Mouse (Mus musculus): ENCODE results near the gene Zfp335. TPM values are rescaled to one million over a fixed set of nuclear protein-coding genes. Genes with fewer than 3 reads are reported as not detected.
A peak's percentile ranks its signal among the peaks of the same experiment; 100 is the strongest.

Zfp335 gene
- polyA plus RNA-seq, 1 experiment from 2014 or later: 18.3 TPM

- Histone ChIP-seq H3K27ac (no peak overlapping the region), H3K4me2 (no peak overlapping the region), H3K4me3 (replicated peaks) (no peak overlapping the region), H3K9ac (no peak overlapping the region), H3K27me3 (no peaks in the 10 kb centered on the region), H3K9me3 (no peaks in the 10 kb centered on the region), H3K4me1 (peaks cover 9% of the 10 kb centered on the region), H3K36me3 (replicated peaks) (peaks cover 8% of the 10 kb centered on the region)
- 56% methylated on average over 5 of the region's 5 CpGs for WGBS
- ATAC-seq (ENCODE audit: low FRiP score): 0 out of 2 replicates have a peak, but pooled peaks have one; percentile 6
These were observed 6.8 kb upstream of the Zfp335 start for GRCm38 (mm10) chr2:164918325-164918724.

DNA sequence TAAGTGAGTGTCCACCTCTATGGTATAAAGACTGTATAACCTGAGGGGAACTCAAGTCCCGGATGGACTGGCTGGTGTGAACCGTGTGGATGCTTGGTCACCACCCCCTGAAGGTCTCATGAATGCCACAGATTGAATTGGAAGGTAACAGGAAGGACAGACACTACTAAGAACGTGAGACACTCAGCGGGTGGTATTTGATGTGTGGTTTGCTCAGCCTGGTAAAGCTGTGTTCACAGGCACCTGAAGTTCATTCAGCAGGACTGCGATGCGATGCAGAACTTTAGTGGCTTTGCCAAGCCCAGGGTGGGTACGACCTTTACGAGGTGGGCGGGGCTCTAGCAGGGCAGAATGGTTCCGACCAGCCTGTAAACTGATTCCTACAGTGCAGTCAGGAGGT, 5.8 kb upstream of the Zfp335 start:
- Histone ChIP-seq H3K4me3 (replicated peaks) (no peak overlapping the region), H3K36me3 (replicated peaks) (peaks cover 8% of the 10 kb centered on the region), H3K9ac (no peak overlapping the region), H3K27me3 (no peaks in the 10 kb centered on the region), H3K27ac (no peak overlapping the region), H3K9me3 (no peaks in the 10 kb centered on the region), H3K4me2 (no peak overlapping the region), H3K4me1 (peaks cover 7% of the 10 kb centered on the region)
- 72% methylated on average over 10 of the region's 10 CpGs for WGBS
- no peak for ATAC-seq (ENCODE audit: low FRiP score)

DNA sequence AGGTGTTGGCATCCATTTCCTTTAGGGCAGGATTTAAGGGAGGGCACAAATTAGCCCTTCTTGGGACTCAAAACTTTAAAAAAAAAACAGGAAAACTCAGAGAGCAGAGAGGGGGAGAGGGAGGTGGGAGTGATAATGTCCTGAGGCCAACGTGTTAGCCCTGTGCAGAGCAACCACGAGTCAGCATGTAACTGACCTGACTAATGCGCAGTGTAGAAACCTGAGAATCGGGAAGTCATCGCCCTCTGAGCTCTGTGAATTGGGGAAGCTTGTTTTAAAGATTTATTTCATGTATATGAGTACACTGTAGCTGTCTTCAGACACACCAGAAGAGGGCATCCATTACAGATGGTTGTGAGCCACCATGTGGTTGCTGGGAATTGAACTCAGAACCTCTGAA, 5.3 kb upstream of the Zfp335 start:
- Histone ChIP-seq H3K9ac (peak overlapping the region; percentile 12; the same call in 1 of the 2 replicates), H3K4me1 (peaks cover 6% of the 10 kb centered on the region), H3K36me3 (replicated peaks) (peaks cover 8% of the 10 kb centered on the region), H3K27ac (no peak overlapping the region), H3K9me3 (no peaks in the 10 kb centered on the region), H3K4me3 (replicated peaks) (no peak overlapping the region), H3K4me2 (no peak overlapping the region), H3K27me3 (no peaks in the 10 kb centered on the region)
- 86% methylated on average over 5 of the region's 5 CpGs for WGBS
- no peak for ATAC-seq (ENCODE audit: low FRiP score)

DNA sequence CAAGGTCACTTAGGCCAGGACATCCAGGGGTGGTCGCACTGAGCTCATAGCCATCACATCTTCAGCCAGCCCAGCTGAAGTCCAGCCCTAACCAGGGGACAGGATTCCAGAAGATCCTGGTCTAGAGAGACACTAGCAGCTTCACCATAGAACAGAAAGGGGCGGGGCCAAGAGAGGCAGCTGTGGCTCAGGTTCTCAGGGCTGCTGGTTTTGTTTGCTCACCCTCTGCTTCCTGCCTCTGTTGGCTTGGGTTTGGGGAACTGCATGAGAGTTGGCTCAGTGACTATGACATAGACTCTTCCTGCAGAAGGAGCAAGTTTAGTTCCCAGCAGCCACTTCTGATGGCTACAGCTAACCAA, 1.9 kb upstream of the Zfp335 start:
- Histone ChIP-seq H3K4me1 (peaks cover 23% of the 10 kb centered on the region), H3K9ac (no peak overlapping the region), H3K27ac (no peak overlapping the region), H3K27me3 (no peaks in the 10 kb centered on the region), H3K36me3 (replicated peaks) (peaks cover 13% of the 10 kb centered on the region), H3K4me2 (no peak overlapping the region), H3K9me3 (no peaks in the 10 kb centered on the region), H3K4me3 (replicated peaks) (no peak overlapping the region)
- 98% methylated on average over 2 of the region's 2 CpGs for WGBS
- no peak for ATAC-seq (ENCODE audit: low FRiP score)

DNA sequence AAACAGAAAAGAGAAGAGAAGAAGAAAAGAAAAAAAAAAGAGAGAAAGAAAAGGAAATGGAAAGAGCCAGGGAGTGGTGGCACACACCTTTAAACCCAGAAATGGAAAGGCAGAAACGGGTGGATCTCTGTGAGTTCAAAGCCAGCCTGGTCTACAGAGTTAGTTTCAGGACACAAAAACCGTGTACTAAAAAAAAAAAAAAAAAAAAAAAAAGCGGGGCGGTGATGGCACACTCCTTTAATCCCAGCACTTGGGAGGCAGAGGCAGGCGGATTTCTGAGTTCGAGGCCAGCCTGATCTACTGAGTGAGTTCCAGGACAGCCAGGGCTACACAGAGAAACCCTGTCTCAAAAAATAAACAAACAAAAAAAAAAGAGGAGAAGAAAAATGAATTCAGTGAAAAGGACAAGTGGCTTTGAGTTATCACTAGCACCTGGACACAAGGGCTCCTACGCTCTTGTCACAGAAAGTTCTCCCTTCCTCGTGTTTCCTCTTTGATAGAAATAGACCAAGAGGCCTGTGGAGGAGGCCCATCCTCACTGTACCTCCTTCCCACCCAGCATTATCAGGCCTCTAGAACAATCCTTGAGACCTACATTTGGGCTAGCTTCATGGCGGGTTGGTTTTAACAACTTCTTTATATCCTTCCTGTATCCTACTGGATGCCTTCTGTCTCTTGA, 1.3 kb upstream of the Zfp335 start:
- Histone ChIP-seq H3K4me2 (peak overlapping the region; percentile 88; the same call in 1 of the 2 replicates), H3K4me3 (replicated peaks) (peak overlapping the region; percentile 74; the same call in 1 of the 2 replicates)

DNA sequence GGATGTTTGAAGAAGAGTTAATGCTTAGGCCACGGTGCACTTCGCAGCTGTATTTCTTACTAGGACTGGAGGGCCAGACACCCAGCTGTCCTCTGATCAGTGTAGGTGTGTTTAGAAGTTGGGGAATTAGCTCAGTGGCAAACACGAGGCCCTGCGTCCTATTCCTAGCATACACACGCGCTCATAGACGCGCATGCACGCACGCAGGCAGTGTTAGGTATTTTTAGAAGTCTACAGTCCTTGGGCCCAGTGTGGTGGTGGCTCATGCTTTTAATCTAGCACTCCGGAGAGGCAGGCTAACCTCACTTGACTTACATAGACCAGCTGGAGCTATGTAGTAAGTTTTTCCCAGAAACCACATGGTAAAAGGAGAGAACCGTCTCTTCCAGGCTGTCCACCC, 594 bp upstream of the Zfp335 start:
- Histone ChIP-seq H3K36me3 (replicated peaks) (peaks cover 25% of the 10 kb centered on the region), H3K27ac (peak overlapping the region; percentile 98), H3K9ac (peak overlapping the region; percentile 82), H3K4me1 (peaks cover 23% of the 10 kb centered on the region), H3K4me2 (peak overlapping the region; percentile 88), H3K4me3 (replicated peaks) (peak overlapping the region; percentile 74), H3K9me3 (no peaks in the 10 kb centered on the region), H3K27me3 (no peaks in the 10 kb centered on the region)
- ATAC-seq (ENCODE audit: low FRiP score): peak; percentile 7
- WGBS: 27% methylated on average over 12 of the region's 12 CpGs

More for the DNA sequence above, 1.3 kb upstream of the Zfp335 start:
- WGBS: 91% methylated on average over 9 of the region's 9 CpGs
- no peaks in the 10 kb centered on the region for H3K27me3 ChIP-seq
- H3K9ac ChIP-seq: no peak overlapping the region
- H3K36me3 ChIP-seq (replicated peaks): peaks cover 18% of the 10 kb centered on the region
- no peak overlapping the region for H3K27ac ChIP-seq
- no peaks in the 10 kb centered on the region for H3K9me3 ChIP-seq
- peaks cover 23% of the 10 kb centered on the region for H3K4me1 ChIP-seq
- ATAC-seq (ENCODE audit: low FRiP score): no peak

DNA sequence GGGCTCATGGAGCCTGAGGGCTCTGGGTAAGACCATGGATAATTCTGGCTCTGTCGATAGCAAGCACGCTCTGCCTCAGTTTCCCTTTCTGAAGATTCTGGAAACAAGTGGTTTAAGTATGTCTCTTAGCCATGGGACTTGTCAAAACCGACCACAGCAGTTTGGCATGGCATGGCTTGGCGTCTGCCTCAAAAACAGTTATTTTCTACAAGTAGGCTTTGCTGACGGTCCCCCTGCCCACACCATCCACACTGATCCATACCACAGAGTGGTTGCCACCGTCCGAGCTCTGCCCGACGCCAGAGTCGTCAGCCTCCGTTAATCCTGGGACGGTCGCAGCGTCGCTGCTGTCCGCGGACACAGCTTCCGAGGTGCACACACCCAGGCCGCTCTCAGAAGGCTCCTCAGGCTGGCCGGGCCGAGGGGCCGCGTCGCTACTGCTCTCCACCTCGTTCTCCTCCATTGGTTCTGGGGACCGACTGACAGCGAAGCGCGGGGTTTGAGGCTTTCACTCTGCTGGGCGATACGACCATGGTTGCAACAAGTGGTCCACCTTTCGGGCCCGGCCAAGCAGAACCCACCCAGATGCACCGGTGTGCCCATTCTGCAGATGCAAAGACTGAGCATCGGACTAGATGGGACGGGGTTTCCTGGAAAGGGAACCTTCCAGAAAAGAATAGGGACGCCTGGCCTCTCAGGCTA, 1.0 kb downstream of the Zfp335 start:
- Histone ChIP-seq H3K9ac (peak overlapping the region; percentile 82), H3K4me1 (peaks cover 23% of the 10 kb centered on the region), H3K27me3 (no peaks in the 10 kb centered on the region), H3K27ac (peak overlapping the region; percentile 98), H3K36me3 (replicated peaks) (peaks cover 42% of the 10 kb centered on the region), H3K4me3 (replicated peaks) (peak overlapping the region; percentile 74), H3K4me2 (peak overlapping the region; percentile 88), H3K9me3 (peaks cover 8% of the 10 kb centered on the region)
- 6% methylated on average over 37 of the region's 37 CpGs for WGBS
- peak; percentile 8; the same call in 1 of the 2 replicates for ATAC-seq (ENCODE audit: low FRiP score)

GRCm38 (mm10) chr2:164909542-164909941, 2.0 kb downstream of the Zfp335 start:
- peaks cover 8% of the 10 kb centered on the region for H3K9me3 ChIP-seq
- peak overlapping the region; percentile 74 for H3K4me3 ChIP-seq (replicated peaks)
- H3K27ac ChIP-seq: 0 out of 2 replicates have a peak overlapping the region, but pooled peaks have one; percentile 8
- ATAC-seq (ENCODE audit: low FRiP score): no peak
- H3K4me2 ChIP-seq: peak overlapping the region; percentile 88
- H3K4me1 ChIP-seq: peaks cover 23% of the 10 kb centered on the region
- peaks cover 52% of the 10 kb centered on the region for H3K36me3 ChIP-seq (replicated peaks)
- peak overlapping the region; percentile 17; the same call in 1 of the 2 replicates for H3K9ac ChIP-seq
- WGBS: 82% methylated on average over 1 of the region's 1 CpGs
- H3K27me3 ChIP-seq: no peaks in the 10 kb centered on the region

GRCm38 (mm10) chr2:164909100-164909499, 2.5 kb downstream of the Zfp335 start:
- Histone ChIP-seq H3K36me3 (replicated peaks) (peaks cover 56% of the 10 kb centered on the region), H3K27me3 (no peaks in the 10 kb centered on the region), H3K9me3 (peaks cover 8% of the 10 kb centered on the region), H3K4me3 (replicated peaks) (0 out of 2 replicates have a peak overlapping the region, but pooled peaks have one; percentile 74), H3K4me2 (0 out of 2 replicates have a peak overlapping the region, but pooled peaks have one; percentile 88), H3K27ac (no peak overlapping the region), H3K9ac (peak overlapping the region; percentile 17; the same call in 1 of the 2 replicates), H3K4me1 (peaks cover 23% of the 10 kb centered on the region)
- ATAC-seq (ENCODE audit: low FRiP score): no peak
- 83% methylated on average over 3 of the region's 3 CpGs for WGBS

GRCm38 (mm10) chr2:164908011-164908410, 3.5 kb downstream of the Zfp335 start:
- WGBS: 94% methylated on average over 5 of the region's 5 CpGs
- H3K4me3 ChIP-seq (replicated peaks): no peak overlapping the region

DNA sequence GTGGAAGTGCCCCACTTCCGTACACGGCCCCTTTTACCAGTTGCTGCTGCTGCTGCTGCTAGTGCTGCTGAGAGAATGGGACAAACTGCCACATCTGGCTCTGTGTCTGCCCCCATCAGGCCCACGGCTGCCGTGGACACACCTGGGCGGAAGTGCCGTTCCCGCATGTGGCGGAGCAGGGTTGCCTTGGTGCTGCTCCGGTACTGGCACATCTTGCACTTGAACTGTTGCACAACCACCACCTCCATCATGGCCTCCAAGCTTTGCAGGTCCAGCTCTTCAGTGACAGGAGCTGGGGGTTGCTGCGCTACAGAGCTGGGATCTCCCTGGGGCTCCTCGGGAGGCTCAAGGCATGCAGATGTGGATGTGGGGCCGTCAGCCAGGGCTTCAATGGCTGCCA, 4.0 kb downstream of the Zfp335 start:
- Histone ChIP-seq H3K36me3 (replicated peaks) (peaks cover 72% of the 10 kb centered on the region), H3K27me3 (no peaks in the 10 kb centered on the region), H3K4me3 (replicated peaks) (0 out of 2 replicates have a peak overlapping the region, but pooled peaks have one; percentile 0), H3K27ac (no peak overlapping the region), H3K4me1 (peaks cover 23% of the 10 kb centered on the region), H3K4me2 (no peak overlapping the region), H3K9me3 (peaks cover 8% of the 10 kb centered on the region), H3K9ac (no peak overlapping the region)
- 96% methylated on average over 12 of the region's 12 CpGs for WGBS
- no peak for ATAC-seq (ENCODE audit: low FRiP score)

More at GRCm38 (mm10) chr2:164908011-164908410, 3.5 kb downstream of the Zfp335 start:
- Histone ChIP-seq H3K27ac (no peak overlapping the region), H3K4me2 (no peak overlapping the region), H3K4me1 (peaks cover 23% of the 10 kb centered on the region), H3K36me3 (replicated peaks) (peaks cover 67% of the 10 kb centered on the region), H3K9me3 (peaks cover 8% of the 10 kb centered on the region), H3K9ac (no peak overlapping the region), H3K27me3 (no peaks in the 10 kb centered on the region)
- ATAC-seq (ENCODE audit: low FRiP score): no peak

GRCm38 (mm10) chr2:164906071-164906470, 5.5 kb downstream of the Zfp335 start:
- H3K9me3 ChIP-seq: peaks cover 8% of the 10 kb centered on the region
- no peak overlapping the region for H3K4me2 ChIP-seq
- no peak for ATAC-seq (ENCODE audit: low FRiP score)
- peaks cover 18% of the 10 kb centered on the region for H3K4me1 ChIP-seq
- WGBS: 97% methylated on average over 4 of the region's 4 CpGs
- no peak overlapping the region for H3K9ac ChIP-seq
- peaks cover 86% of the 10 kb centered on the region for H3K36me3 ChIP-seq (replicated peaks)
- H3K27ac ChIP-seq: no peak overlapping the region
- H3K4me3 ChIP-seq (replicated peaks): no peak overlapping the region
- no peaks in the 10 kb centered on the region for H3K27me3 ChIP-seq
